In genomic region chr19:8838041-8838730, GRCm38 (mm10) we compare ENCODE assay signal across 9 mouse cellular contexts. TPM values are rescaled to one million over a fixed set of nuclear protein-coding genes. Genes with fewer than 3 reads are reported as not detected.
DNase-seq lines count a peak whose midpoint lies in the region; ATAC-seq and TF ChIP-seq lines count a peak whose summit lies in the region.
"Had no signal": no experiment of that assay in that cellular context is flagged by ENCODE, and none has a peak within 500 bp of the region (broad histone marks: within the 10 kb centered on the region; RNA-seq: fewer than 3 reads in every experiment).

No protein-coding gene starts in this region.

- no peak for TF ChIP-seq POLR2A in cerebellum, adult 2 months (IDR thresholded peaks at IDR 0.05; ENCODE audit: borderline replicate concordance, insufficient read depth, low read length)

- peak overlapping the region; percentile 78 for H3K4me3 ChIP-seq in cerebellum, adult 2 months (replicated peaks; ENCODE audit: insufficient read depth, low read depth, low read length)
- H3K4me3 ChIP-seq in heart, embryonic 13.5 days = peak overlapping the region; percentile 62
- peak overlapping the region; percentile 59 for H3K4me3 ChIP-seq in kidney, embryonic 15.5 days (replicated peaks)
- H3K4me3 ChIP-seq in stomach, embryonic 14.5 days (ENCODE audit: low read depth, low read length) = peak overlapping the region; percentile 54

- no peaks in the 10 kb centered on the region for H3K27me3 ChIP-seq in cerebellum, adult 2 months (ENCODE audit: control insufficient read depth, insufficient read depth, low read length)
- no peaks in the 10 kb centered on the region for H3K27me3 ChIP-seq in heart, embryonic 13.5 days (replicated peaks)
- H3K27me3 ChIP-seq in kidney, embryonic 15.5 days = no peaks in the 10 kb centered on the region
- H3K27me3 ChIP-seq in stomach, embryonic 14.5 days (ENCODE audit: control insufficient read depth, insufficient read depth, low read length) = no peaks in the 10 kb centered on the region

- TF ChIP-seq CTCF in cerebellum, adult 2 months (IDR thresholded peaks at IDR 0.05; ENCODE audit: borderline replicate concordance, insufficient read depth, low read depth, low read length) = 0 out of 2 replicates have a peak, but pooled peaks have one; percentile 0

- H3K4me1 ChIP-seq in cerebellum, adult 2 months (ENCODE audit: control insufficient read depth, insufficient read depth, low read length) = no peaks in the 10 kb centered on the region
- H3K4me1 ChIP-seq in heart, embryonic 13.5 days = peaks cover 34% of the 10 kb centered on the region
- peaks cover 36% of the 10 kb centered on the region for H3K4me1 ChIP-seq in kidney, embryonic 15.5 days
- H3K4me1 ChIP-seq in stomach, embryonic 14.5 days (ENCODE audit: control insufficient read depth, insufficient read depth, low read length) = peaks cover 15% of the 10 kb centered on the region

- H3K9me3 ChIP-seq in heart, embryonic 13.5 days = no peaks in the 10 kb centered on the region
- no peaks in the 10 kb centered on the region for H3K9me3 ChIP-seq in kidney, embryonic 15.5 days (replicated peaks)
- no peaks in the 10 kb centered on the region for H3K9me3 ChIP-seq in stomach, embryonic 14.5 days (ENCODE audit: control insufficient read depth, low read depth, low read length)

- peak overlapping the region; percentile 85 for H3K9ac ChIP-seq in heart, embryonic 13.5 days
- H3K9ac ChIP-seq in kidney, embryonic 15.5 days = peak overlapping the region; percentile 75
- H3K9ac ChIP-seq in stomach, embryonic 14.5 days (replicated peaks; ENCODE audit: low read depth, low read length) = peak overlapping the region; percentile 60

- H3K27ac ChIP-seq in cerebellum, adult 2 months (ENCODE audit: insufficient read depth, low read length) = peak overlapping the region; percentile 92
- H3K27ac ChIP-seq in heart, embryonic 13.5 days (replicated peaks) = peak overlapping the region; percentile 95
- H3K27ac ChIP-seq in kidney, embryonic 15.5 days = peak overlapping the region; percentile 99
- H3K27ac ChIP-seq in stomach, embryonic 14.5 days (ENCODE audit: low read length) = peak overlapping the region; percentile 97

- DNase-seq in ovary, postnatal 14 days (ENCODE audit: low spot score) = peak; percentile 44
- DNase-seq in ovary, postnatal 36 days (ENCODE audit: low spot score) = no peak
- peak; percentile 68 to 70 for DNase-seq in cerebellum, adult 2 months
- peak; percentile 56 for DNase-seq in lung, postnatal 10 days

- 3% methylated on average over 15 of the region's 15 CpGs for WGBS in cerebellum, adult 2 months
- WGBS in heart, embryonic 13.5 days = 18% methylated on average over 15 of the region's 15 CpGs
- 19% methylated on average over 15 of the region's 15 CpGs for WGBS in kidney, embryonic 15.5 days
- 20% methylated on average over 15 of the region's 15 CpGs for WGBS in stomach, embryonic 14.5 days

- peaks cover 41% of the 10 kb centered on the region for H3K36me3 ChIP-seq in heart, embryonic 13.5 days
- H3K36me3 ChIP-seq in kidney, embryonic 15.5 days = peaks cover 43% of the 10 kb centered on the region
- H3K36me3 ChIP-seq in stomach, embryonic 14.5 days (ENCODE audit: control insufficient read depth, insufficient read depth, low read length) = peaks cover 27% of the 10 kb centered on the region

- H3K4me2 ChIP-seq in heart, embryonic 13.5 days = peak overlapping the region; percentile 87
- H3K4me2 ChIP-seq in kidney, embryonic 15.5 days = peak overlapping the region; percentile 91
- H3K4me2 ChIP-seq in stomach, embryonic 14.5 days (replicated peaks; ENCODE audit: low read depth, low read length) = peak overlapping the region; percentile 82

- ATAC-seq in heart, embryonic 13.5 days (ENCODE audit: extremely low read depth, insufficient number of reproducible peaks, low FRiP score, low TSS enrichment) = no peak
- peak; percentile 42 for ATAC-seq in kidney, embryonic 15.5 days (replicated peaks; ENCODE audit: low FRiP score)
- ATAC-seq in stomach, embryonic 14.5 days (ENCODE audit: insufficient number of reproducible peaks, insufficient read depth, low FRiP score, low read depth) = no peak
- no peak for ATAC-seq in erythroid progenitor cell, adult 5-6 weeks (replicated peaks; ENCODE audit: low FRiP score, poor library complexity, severe bottlenecking)

RNA-seq across cellular contexts. Expression of gene Gng3, which starts 0.8 kb away (rescaled TPM):
- polyA plus RNA-seq in cerebellum, adult 2 months (2012; rRNA removed) = 218 and 236 TPM in 2 replicates
- polyA plus RNA-seq in heart, embryonic 13.5 days (2015; fragmentation: Nextera tagmentation; extraction: Ambion mirVana) = 2.2 TPM in 2 replicates
- polyA plus RNA-seq in kidney, embryonic 15.5 days (2015; fragmentation: Nextera tagmentation; extraction: Ambion mirVana) = 4.8 and 8.5 TPM in 2 replicates
- polyA plus RNA-seq in stomach, embryonic 14.5 days (2014; fragmentation: Nextera tagmentation; extraction: Ambion mirVana) = 13.9 and 17.8 TPM in 2 replicates
- not detected in 2 replicates for total RNA-seq in erythroid progenitor cell, adult 5-6 weeks (2015; ENCODE audit: low replicate concordance)
- total RNA-seq in erythroid progenitor cell, adult 5-6 weeks (2017; ENCODE audit: low replicate concordance) = not detected in 2 replicates

RNA-seq across cellular contexts. Expression of gene Bscl2, which starts 0.9 kb away (rescaled TPM):
- polyA plus RNA-seq in cerebellum, adult 2 months (2012; rRNA removed) = 148 and 155 TPM in 2 replicates
- 44.6 and 45.3 TPM in 2 replicates for polyA plus RNA-seq in heart, embryonic 13.5 days (2015; fragmentation: Nextera tagmentation; extraction: Ambion mirVana)
- polyA plus RNA-seq in kidney, embryonic 15.5 days (2015; fragmentation: Nextera tagmentation; extraction: Ambion mirVana) = 52.1 and 58.1 TPM in 2 replicates
- 42.5 and 43.0 TPM in 2 replicates for polyA plus RNA-seq in stomach, embryonic 14.5 days (2014; fragmentation: Nextera tagmentation; extraction: Ambion mirVana)
- total RNA-seq in erythroid progenitor cell, adult 5-6 weeks (2015; ENCODE audit: low replicate concordance) = 33.9 and 36.0 TPM in 2 replicates
- total RNA-seq in erythroid progenitor cell, adult 5-6 weeks (2017; ENCODE audit: low replicate concordance) = 20.2 and 27.1 TPM in 2 replicates

RNA-seq across cellular contexts. Expression of gene AC129217.1, which starts 8.6 kb away (rescaled TPM):
- polyA plus RNA-seq in cerebellum, adult 2 months (2012; rRNA removed) = not detected in 2 replicates
- polyA plus RNA-seq in heart, embryonic 13.5 days (2015; fragmentation: Nextera tagmentation; extraction: Ambion mirVana) = not detected in 2 replicates
- not detected in 2 replicates for polyA plus RNA-seq in kidney, embryonic 15.5 days (2015; fragmentation: Nextera tagmentation; extraction: Ambion mirVana)
- not detected in 2 replicates for polyA plus RNA-seq in stomach, embryonic 14.5 days (2014; fragmentation: Nextera tagmentation; extraction: Ambion mirVana)
- total RNA-seq in erythroid progenitor cell, adult 5-6 weeks (2015; ENCODE audit: low replicate concordance) = not detected in 2 replicates
- total RNA-seq in erythroid progenitor cell, adult 5-6 weeks (2017; ENCODE audit: low replicate concordance) = 9.5 and 15.5 TPM in 2 replicates
- total RNA-seq: left cerebral cortex, postnatal 36 days had no signal

RNA-seq across cellular contexts. Expression of gene Lrrn4cl, which starts 12.4 kb away (rescaled TPM):
- polyA plus RNA-seq in cerebellum, adult 2 months (2012; rRNA removed) = 0.78 and 0.85 TPM in 2 replicates
- polyA plus RNA-seq in heart, embryonic 13.5 days (2015; fragmentation: Nextera tagmentation; extraction: Ambion mirVana) = 0.79 and 0.88 TPM in 2 replicates
- 0.84 and 1.3 TPM in 2 replicates for polyA plus RNA-seq in kidney, embryonic 15.5 days (2015; fragmentation: Nextera tagmentation; extraction: Ambion mirVana)
- polyA plus RNA-seq in stomach, embryonic 14.5 days (2014; fragmentation: Nextera tagmentation; extraction: Ambion mirVana) = 1.2 and 1.6 TPM in 2 replicates
- total RNA-seq in erythroid progenitor cell, adult 5-6 weeks (2015; ENCODE audit: low replicate concordance) = 1.7 TPM in 1 of 2 replicates, not detected in the other
- 0.39 TPM in 1 of 2 replicates, not detected in the other for total RNA-seq in erythroid progenitor cell, adult 5-6 weeks (2017; ENCODE audit: low replicate concordance)

RNA-seq across cellular contexts. Expression of gene Hnrnpul2, which starts 18.4 kb away (rescaled TPM):
- polyA plus RNA-seq in cerebellum, adult 2 months (2012; rRNA removed) = 97.7 and 101 TPM in 2 replicates
- 2.9 TPM in 2 replicates for polyA plus RNA-seq in heart, embryonic 13.5 days (2015; fragmentation: Nextera tagmentation; extraction: Ambion mirVana)
- polyA plus RNA-seq in kidney, embryonic 15.5 days (2015; fragmentation: Nextera tagmentation; extraction: Ambion mirVana) = 5.6 and 6.4 TPM in 2 replicates
- polyA plus RNA-seq in stomach, embryonic 14.5 days (2014; fragmentation: Nextera tagmentation; extraction: Ambion mirVana) = 10.0 and 10.1 TPM in 2 replicates
- total RNA-seq in erythroid progenitor cell, adult 5-6 weeks (2015; ENCODE audit: low replicate concordance) = 54.9 and 64.2 TPM in 2 replicates
- total RNA-seq in erythroid progenitor cell, adult 5-6 weeks (2017; ENCODE audit: low replicate concordance) = 154 and 160 TPM in 2 replicates

Comparison
In these comparisons a context has a peak if more than half of its experiments do, and no peak if none do; other contexts are left out.
1. RNA of gene Gng3, which starts 0.8 kb away (polyA plus RNA-seq): 218 to 236 TPM in cerebellum, adult 2 months; 13.9 to 17.8 TPM in stomach, embryonic 14.5 days, 4.8 to 8.5 TPM in kidney, embryonic 15.5 days and 2.2 TPM in heart, embryonic 13.5 days; every median in the first group is over 10 times any median in the second.
2. Peak in every context shown above with its lines, with median percentiles within 50 percentile points of each other: H3K27ac ChIP-seq, H3K4me3 ChIP-seq, H3K4me2 ChIP-seq and H3K9ac ChIP-seq.